Comparison of ENCODE assay signal across 22 mouse cellular contexts in genomic region chr9:67399563-67399962, GRCm38 (mm10).
A peak's percentile ranks its signal among the peaks of the same experiment; 100 is the strongest.
DNase-seq lines count a peak whose midpoint lies in the region; ATAC-seq and TF ChIP-seq lines count a peak whose summit lies in the region.
"Had no signal": no experiment of that assay in that cellular context is flagged by ENCODE, and none has a peak within 500 bp of the region (broad histone marks: within the 10 kb centered on the region; RNA-seq: fewer than 3 reads in every experiment).

No protein-coding gene starts in this region.

- H3K9me3 ChIP-seq in liver, postnatal 0 days (ENCODE audit: low read length) = no peaks in the 10 kb centered on the region
- H3K9me3 ChIP-seq in liver, embryonic 12.5 days (replicated peaks) = no peaks in the 10 kb centered on the region
- peaks cover 3% of the 10 kb centered on the region; the same call in 1 of the 2 replicates for H3K9me3 ChIP-seq in E14TG2a.4 (ENCODE audit: low read length)
- no peaks in the 10 kb centered on the region for H3K9me3 ChIP-seq in hindbrain, postnatal 0 days (ENCODE audit: low read length)
- H3K9me3 ChIP-seq: limb, embryonic 12.5 days; liver, embryonic 15.5 days; midbrain, embryonic 13.5 days had no signal

- H3K79me2 ChIP-seq in heart, adult 2 months (replicated peaks; ENCODE audit: control insufficient read depth, insufficient read depth, low read length) = no peaks in the 10 kb centered on the region

- H3K27me3 ChIP-seq in heart, adult 2 months (ENCODE audit: control insufficient read depth, insufficient read depth, low read length) = no peaks in the 10 kb centered on the region
- no peaks in the 10 kb centered on the region for H3K27me3 ChIP-seq in liver, postnatal 0 days (ENCODE audit: insufficient read depth, low read length)
- H3K27me3 ChIP-seq in liver, embryonic 12.5 days (replicated peaks) = no peaks in the 10 kb centered on the region
- H3K27me3 ChIP-seq in E14TG2a.4 (ENCODE audit: insufficient read depth, low read length) (no peaks in the 10 kb centered on the region), Patski (no peaks in the 10 kb centered on the region)
- no peaks in the 10 kb centered on the region for H3K27me3 ChIP-seq in hindbrain, postnatal 0 days (ENCODE audit: insufficient read depth, low read length)
- H3K27me3 ChIP-seq: limb, embryonic 12.5 days; liver, embryonic 15.5 days; midbrain, embryonic 13.5 days had no signal

- H3K4me1 ChIP-seq in heart, adult 2 months (ENCODE audit: control insufficient read depth, insufficient read depth, low read length) = no peaks in the 10 kb centered on the region
- H3K4me1 ChIP-seq in liver, postnatal 0 days (ENCODE audit: insufficient read depth) = no peaks in the 10 kb centered on the region
- H3K4me1 ChIP-seq in liver, embryonic 12.5 days = no peaks in the 10 kb centered on the region
- peaks cover 14% of the 10 kb centered on the region for H3K4me1 ChIP-seq in E14TG2a.4 (replicated peaks; ENCODE audit: low read depth, low read length)
- no peaks in the 10 kb centered on the region for H3K4me1 ChIP-seq in hindbrain, postnatal 0 days (ENCODE audit: insufficient read depth, low read length)
- H3K4me1 ChIP-seq: limb, embryonic 12.5 days; liver, embryonic 15.5 days; midbrain, embryonic 13.5 days had no signal

- in situ Hi-C loops in Patski (cut with MboI; ENCODE audit: low pct_unique_long_range_greater_than_20kb) = no loop called here

- POLR2A ChIA-PET in Patski (lab: Charles Lee) = no interaction called here

- intact Hi-C loops in heart, adult 2 months (cut with DNase I) = no loop called here
- intact Hi-C loops in heart, postnatal 25 days (cut with DNase I) = no loop called here

- H3K4me2 ChIP-seq in liver, postnatal 0 days (ENCODE audit: low read depth, low read length) = no peak overlapping the region
- H3K4me2 ChIP-seq in liver, embryonic 12.5 days = no peak overlapping the region
- H3K4me2 ChIP-seq in hindbrain, postnatal 0 days (ENCODE audit: low read depth, low read length) = no peak overlapping the region
- H3K4me2 ChIP-seq: heart, embryonic 11.5 days; hindbrain, embryonic 14.5 days; limb, embryonic 12.5 days; liver, embryonic 15.5 days; midbrain, embryonic 13.5 days had no signal

- TF ChIP-seq CTCF in heart, adult 2 months (IDR thresholded peaks at IDR 0.05) = peak; percentile 22; the same call in 1 of the 2 replicates
- TF ChIP-seq CTCF in liver, postnatal 0 days (IDR thresholded peaks at IDR 0.05; ENCODE audit: low read depth) = 0 out of 2 replicates have a peak, but pooled peaks have one; percentile 13
- TF ChIP-seq CTCF in E14TG2a.4 (conservative IDR thresholded peaks at IDR 0.05; ENCODE audit: low read length) (peak; percentile 67), Patski (IDR thresholded peaks at IDR 0.05) (peak; percentile 50)
- no peak for TF ChIP-seq CTCF in hindbrain, postnatal 0 days (IDR thresholded peaks at IDR 0.05; ENCODE audit: low read depth)

- no peak for ATAC-seq in liver, postnatal 0 days
- ATAC-seq in liver, embryonic 12.5 days = no peak
- no peak for ATAC-seq in Patski
- no peak for ATAC-seq in hindbrain, postnatal 0 days
- ATAC-seq: forebrain, embryonic 16.5 days; midbrain, embryonic 13.5 days had no signal

- H3K4me3 ChIP-seq in heart, adult 2 months = no peak overlapping the region
- H3K4me3 ChIP-seq in liver, postnatal 0 days (ENCODE audit: low read depth, low read length) = no peak overlapping the region
- no peak overlapping the region for H3K4me3 ChIP-seq in liver, embryonic 12.5 days
- no peak overlapping the region for H3K4me3 ChIP-seq in E14TG2a.4 (replicated peaks; ENCODE audit: low read length)
- H3K4me3 ChIP-seq in hindbrain, postnatal 0 days (ENCODE audit: low read length) = no peak overlapping the region
- H3K4me3 ChIP-seq: limb, embryonic 12.5 days; liver, embryonic 15.5 days; midbrain, embryonic 13.5 days; myocyte had no signal

- CTCF ChIA-PET in Patski (lab: Charles Lee) = interaction anchor here (1.0 to 1.4 kb wide), 2 partner anchors 9 to 10 kb away, joined by 3 to 4 read pairs; no protein-coding TSS in a partner anchor

- 81% methylated on average over 6 of the region's 6 CpGs for WGBS in heart, adult 2 months
- 77% methylated on average over 6 of the region's 6 CpGs for WGBS in liver, postnatal 0 days (ENCODE audit: insufficient replicate concordance)
- WGBS in liver, embryonic 12.5 days (ENCODE audit: insufficient replicate concordance) = 76% methylated on average over 6 of the region's 6 CpGs
- WGBS in hindbrain, postnatal 0 days = 85% methylated on average over 6 of the region's 6 CpGs

- no peaks in the 10 kb centered on the region for H3K36me3 ChIP-seq in heart, adult 2 months (ENCODE audit: control insufficient read depth, insufficient read depth, low read length)
- no peaks in the 10 kb centered on the region for H3K36me3 ChIP-seq in liver, postnatal 0 days (replicated peaks; ENCODE audit: insufficient read depth, low read length)
- H3K36me3 ChIP-seq in liver, embryonic 12.5 days = no peaks in the 10 kb centered on the region
- peaks cover 7% of the 10 kb centered on the region for H3K36me3 ChIP-seq in E14TG2a.4 (ENCODE audit: insufficient read depth, low read length)
- H3K36me3 ChIP-seq in hindbrain, postnatal 0 days (ENCODE audit: insufficient read depth, low read length) = no peaks in the 10 kb centered on the region
- H3K36me3 ChIP-seq: limb, embryonic 12.5 days; liver, embryonic 15.5 days; midbrain, embryonic 13.5 days had no signal

- TF ChIP-seq EP300 in heart, adult 2 months (IDR thresholded peaks at IDR 0.05; ENCODE audit: insufficient read depth, low read depth, low read length) = no peak
- TF ChIP-seq EP300 in liver, postnatal 0 days (IDR thresholded peaks at IDR 0.05; ENCODE audit: low read depth) = no peak

- no peak overlapping the region for H3K9ac ChIP-seq in heart, adult 2 months (ENCODE audit: low read depth, low read length)
- H3K9ac ChIP-seq in liver, postnatal 0 days (replicated peaks) = no peak overlapping the region
- H3K9ac ChIP-seq in liver, embryonic 12.5 days = no peak overlapping the region
- H3K9ac ChIP-seq in hindbrain, postnatal 0 days (replicated peaks; ENCODE audit: low read length) = no peak overlapping the region
- H3K9ac ChIP-seq: hindbrain, embryonic 14.5 days; limb, embryonic 12.5 days; liver, embryonic 15.5 days; midbrain, embryonic 13.5 days had no signal

- H3K27ac ChIP-seq in heart, adult 2 months = no peak overlapping the region
- no peak overlapping the region for H3K27ac ChIP-seq in liver, postnatal 0 days (ENCODE audit: low read depth)
- no peak overlapping the region for H3K27ac ChIP-seq in liver, embryonic 12.5 days
- H3K27ac ChIP-seq in hindbrain, postnatal 0 days = no peak overlapping the region
- H3K27ac ChIP-seq: hindbrain, embryonic 14.5 days; limb, embryonic 12.5 days; liver, embryonic 15.5 days; midbrain, embryonic 13.5 days had no signal

- TF ChIP-seq POLR2A in heart, adult 2 months (IDR thresholded peaks at IDR 0.05; ENCODE audit: insufficient read depth, low read depth, low read length) = no peak

- no peak for DNase-seq in heart, adult 2 months
- no peak for DNase-seq in heart, postnatal 25 days (ENCODE audit: low spot score)
- no peak for DNase-seq in liver, postnatal 0 days
- no peak for DNase-seq in Patski (ENCODE audit: low read depth, low spot score)
- no peak for DNase-seq in hindbrain, postnatal 0 days (ENCODE audit: low spot score)
- DNase-seq in left cerebral cortex, adult 9 months (ENCODE audit: low spot score in 2 of 2) = no peak
- DNase-seq: B cell, adult 2 months; cerebellum, adult 8-10 months; heart, postnatal 10 days; kidney, adult 11 months; kidney, postnatal 25 days; lung, postnatal 14 days; retina, postnatal 1 day had no signal
